Mouse (Mus musculus): ENCODE measurements around the gene Tmem160.

DNA sequence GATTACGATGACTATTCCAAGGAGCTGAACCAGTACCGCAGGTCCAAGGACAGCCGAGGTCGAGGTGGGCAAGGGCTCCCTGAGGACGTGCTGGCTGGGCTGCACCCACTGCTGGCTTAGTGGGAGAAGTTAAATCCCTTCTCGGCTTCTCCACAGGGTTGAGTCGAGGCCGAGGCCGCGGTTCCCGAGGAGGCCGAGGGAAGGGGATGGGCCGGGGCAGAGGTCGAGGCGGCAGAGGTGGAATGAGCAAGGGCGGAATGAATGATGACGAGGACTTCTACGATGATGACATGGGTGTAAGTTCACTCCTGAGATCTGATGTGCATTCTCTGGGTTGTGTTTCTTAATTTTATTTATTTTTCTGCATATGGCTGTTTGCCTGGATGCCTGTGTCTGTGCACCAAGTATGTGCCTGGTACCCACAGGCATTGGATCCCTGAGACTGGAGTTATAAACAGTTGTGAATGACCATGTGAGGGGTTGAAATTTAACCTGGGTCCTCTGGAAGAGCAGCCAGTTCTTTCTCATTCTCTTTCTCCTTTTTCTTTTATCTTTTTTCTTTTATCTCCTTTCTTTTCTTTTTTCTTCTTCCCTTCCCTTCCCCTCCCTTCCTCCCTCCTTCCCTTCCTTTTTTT, 30.2 kb upstream of the Tmem160 start:
- TF ChIP-seq CTCF (IDR thresholded peaks at IDR 0.05; ENCODE audit: borderline replicate concordance, extremely low read depth, insufficient read depth, insufficient read length) (no peak), POLR2A (IDR thresholded peaks at IDR 0.05; ENCODE audit: borderline replicate concordance, extremely low read depth, insufficient read depth, insufficient read length, poor library complexity, severe bottlenecking) (no peak)

All from brain, embryonic 14.5 days (tissue).